Mouse (Mus musculus) adrenal gland (tissue): ENCODE measurements around the gene Brpf3.
"Not testable (repeated sequence)": the region's sequence is repeated elsewhere in the genome, so short reads cannot be mapped to it uniquely, and the experiment has no call there.

Experiments used
- intact Hi-C: fragments of 180-260 bp; cut with DNase I; formaldehyde crosslinking; loops from one replicate; pipeline ENCODE4 v1.15.1; 2025

Brpf3 gene

GRCm38 (mm10) chr17:28825359-28826041 lies 24.6 kb downstream of the Brpf3 start:
- intact Hi-C loops: no loop called here

GRCm38 (mm10) chr17:28827665-28828231 lies 26.9 kb downstream of the Brpf3 start:
- intact Hi-C loops: no loop called here

- intact Hi-C loops: no loop called here
Observed at GRCm38 (mm10) chr17:28829120-28829519, 28.2 kb downstream of the Brpf3 start.

- intact Hi-C loops: no loop called here
Observed at GRCm38 (mm10) chr17:28831065-28831464, 30.2 kb downstream of the Brpf3 start.

- intact Hi-C loops: no loop called here
Observed at GRCm38 (mm10) chr17:28832040-28832439, 31.1 kb downstream of the Brpf3 start.

GRCm38 (mm10) chr17:28832875-28833274 lies 32.0 kb downstream of the Brpf3 start:
- intact Hi-C loops: no loop called here

GRCm38 (mm10) chr17:28834676-28835075 lies 33.8 kb downstream of the Brpf3 start:
- intact Hi-C loops: no loop called here

- intact Hi-C loops: no loop called here
Observed at GRCm38 (mm10) chr17:28837840-28838239, 37.0 kb downstream of the Brpf3 start.

- intact Hi-C loops: not testable (repeated sequence)
Observed at GRCm38 (mm10) chr17:28841947-28842346, 41.1 kb downstream of the Brpf3 start.

- intact Hi-C loops: no loop called here
Observed at GRCm38 (mm10) chr17:28843665-28844064, 42.8 kb downstream of the Brpf3 start.

- intact Hi-C loops: no loop called here
Observed at GRCm38 (mm10) chr17:28846974-28847617, 46.2 kb downstream of the Brpf3 start.

GRCm38 (mm10) chr17:28850511-28850910 lies 49.6 kb downstream of the Brpf3 start:
- intact Hi-C loops: no loop called here

GRCm38 (mm10) chr17:28854377-28854776 lies 53.5 kb downstream of the Brpf3 start:
- intact Hi-C loops: no loop called here

- intact Hi-C loops: no loop called here
Observed at GRCm38 (mm10) chr17:28855166-28855885, 54.4 kb downstream of the Brpf3 start.

- intact Hi-C loops: no loop called here
Observed at GRCm38 (mm10) chr17:28856030-28856429, 55.1 kb downstream of the Brpf3 start.

GRCm38 (mm10) chr17:28858205-28858604 lies 57.3 kb downstream of the Brpf3 start, which contains the start of gene Pnpla1:
TSS of gene Pnpla1 (plus strand) at chr17:28858411.
- intact Hi-C loops: no loop called here

GRCm38 (mm10) chr17:28863926-28864325 lies 63.0 kb downstream of the Brpf3 start:
- intact Hi-C loops: no loop called here

GRCm38 (mm10) chr17:28864464-28864863 lies 63.6 kb downstream of the Brpf3 start:
- intact Hi-C loops: no loop called here

GRCm38 (mm10) chr17:28866921-28867320 lies 66.0 kb downstream of the Brpf3 start:
- intact Hi-C loops: no loop called here

- intact Hi-C loops: no loop called here
Observed at GRCm38 (mm10) chr17:28867381-28867780, 66.5 kb downstream of the Brpf3 start.

- intact Hi-C loops: no loop called here
Observed at GRCm38 (mm10) chr17:28869412-28870110, 68.7 kb downstream of the Brpf3 start.
